Comparison of ENCODE assay signal across 8 mouse cellular contexts in genomic region chr7:16051883-16052595, GRCm38 (mm10). TPM values are rescaled to one million over a fixed set of nuclear protein-coding genes. Genes with fewer than 3 reads are reported as not detected.
DNase-seq lines count a peak whose midpoint lies in the region; ATAC-seq lines count a peak whose summit lies in the region.

No protein-coding gene starts in this region.

- peak; percentile 90 for DNase-seq in NIH3T3 (ENCODE audit: low read depth)
- DNase-seq in cerebellum, adult 9-11 months, result peak; percentile 77
- peak; percentile 57 to 74 for DNase-seq in frontal cortex, postnatal 10 days (ENCODE audit: low spot score in 2 of 2)
- DNase-seq in layer of hippocampus, postnatal 36 days, result peak; percentile 74 to 75
- peak; percentile 89 for DNase-seq in lung, postnatal 36 days
- DNase-seq in retina, postnatal 1 day, result peak; percentile 87
- DNase-seq in thymus, postnatal 4 days, result peak; percentile 91

- H3K27me3 ChIP-seq in hindbrain, embryonic 12.5 days, result 0 out of 2 replicates have a peak, but pooled peaks cover 2% of the 10 kb centered on the region

- WGBS in hindbrain, embryonic 12.5 days, result 6% methylated on average over 19 of the region's 19 CpGs

- H3K4me3 ChIP-seq in hindbrain, embryonic 12.5 days, result peak overlapping the region; percentile 43

- H3K27ac ChIP-seq in hindbrain, embryonic 12.5 days, result peak overlapping the region; percentile 75

- H3K9ac ChIP-seq in hindbrain, embryonic 12.5 days, result peak overlapping the region; percentile 52

- H3K4me1 ChIP-seq in hindbrain, embryonic 12.5 days, result peaks cover 24% of the 10 kb centered on the region

- ATAC-seq in hindbrain, embryonic 12.5 days (ENCODE audit: low FRiP score), result no peak

- no peaks in the 10 kb centered on the region for H3K9me3 ChIP-seq in hindbrain, embryonic 12.5 days (replicated peaks)

- peak overlapping the region; percentile 62 for H3K4me2 ChIP-seq in hindbrain, embryonic 12.5 days (replicated peaks)

- H3K36me3 ChIP-seq in hindbrain, embryonic 12.5 days, result no peaks in the 10 kb centered on the region

RNA-seq across cellular contexts. Expression of gene Bicra, which starts 4.3 kb away (rescaled TPM):
- 10.3 and 10.7 TPM in 2 replicates for polyA plus RNA-seq in hindbrain, embryonic 12.5 days (2016; fragmentation: Nextera tagmentation; extraction: Ambion mirVana)
- total RNA-seq in layer of hippocampus, postnatal 36 days (2021), result 10 to 100 TPM; 19.5 to 21.9 TPM

RNA-seq across cellular contexts. Expression of gene Zfp541, which starts 9.6 kb away (rescaled TPM):
- polyA plus RNA-seq in hindbrain, embryonic 12.5 days (2016; fragmentation: Nextera tagmentation; extraction: Ambion mirVana), result 0.05 and 0.07 TPM in 2 replicates
- under 1 TPM; 0.67 to 0.83 TPM for total RNA-seq in layer of hippocampus, postnatal 36 days (2021)

RNA-seq across cellular contexts. Expression of gene Napa, which starts 46.2 kb away (rescaled TPM):
- polyA plus RNA-seq in hindbrain, embryonic 12.5 days (2016; fragmentation: Nextera tagmentation; extraction: Ambion mirVana), result 182 and 191 TPM in 2 replicates
- 100 to 1,000 TPM; 272 to 282 TPM for total RNA-seq in layer of hippocampus, postnatal 36 days (2021)
